Mouse (Mus musculus) neural tube, embryonic 13.5 days (tissue): ENCODE results near the gene Rps17. TPM values are rescaled to one million over a fixed set of nuclear protein-coding genes. Genes with fewer than 3 reads are reported as not detected.

Source experiments
- ATAC-seq: fragments of 200-750 bp; cut with Nextera tagmentation; 2 replicates; pipeline ENCODE4 v1.8.0; 2017; ENCODE audit warnings: low read depth, mild to moderate bottlenecking, moderate TSS enrichment, moderate library complexity
- H3K27ac ChIP-seq: fragments of 300-500 bp; sonication (generic); replicated peaks from 2 replicates; pipeline ENCODE4 v1.5.1; 2015; ENCODE audit warnings: moderate library complexity, mild to moderate bottlenecking, inconsistent platforms
- H3K27me3 ChIP-seq: fragments of 300-500 bp; sonication (generic); 2 replicates; pipeline ENCODE4 v1.6.1; 2015; ENCODE audit warnings: mild to moderate bottlenecking, inconsistent platforms
- H3K36me3 ChIP-seq: fragments of 300-500 bp; sonication (generic); 2 replicates; pipeline ENCODE4 v1.6.1; 2015; ENCODE audit warnings: mild to moderate bottlenecking, inconsistent platforms
- H3K4me1 ChIP-seq: fragments of 300-500 bp; sonication (generic); replicated peaks from 2 replicates; pipeline ENCODE4 v1.6.1; 2015; ENCODE audit warnings: inconsistent platforms
- H3K4me2 ChIP-seq: fragments of 300-500 bp; sonication (generic); 2 replicates; pipeline ENCODE4 v1.6.1; 2015; ENCODE audit warnings: inconsistent platforms, mild to moderate bottlenecking, moderate library complexity
- H3K4me3 ChIP-seq: fragments of 300-500 bp; sonication (generic); 2 replicates; pipeline ENCODE4 v1.5.1; 2015; ENCODE audit warnings: mild to moderate bottlenecking, inconsistent platforms
- H3K9ac ChIP-seq: fragments of 300-500 bp; sonication (generic); 2 replicates; pipeline ENCODE4 v1.6.1; 2015; ENCODE audit warnings: moderate library complexity, mild to moderate bottlenecking, inconsistent platforms
- H3K9me3 ChIP-seq: fragments of 300-500 bp; sonication (generic); 2 replicates; pipeline ENCODE4 v1.6.1; 2016; ENCODE audit warnings: inconsistent platforms
- WGBS: fragments of 180-500 bp; shearing (Covaris S2); methylation state at CpG from one replicate; pipeline ENCODE4 v1.1.7; 2015; 5-methylcytosine and 5-hydroxymethylcytosine counted together
- polyA plus RNA-seq: library from polyadenylated mRNA; unstranded; fragments of >200 nt; fragmentation: Nextera tagmentation; extraction: Ambion mirVana; gene quantifications from 2 replicates; pipeline ENCODE4 v1.2.1, GENCODE M21; 2015

The Rps17 gene
- 804 and 855 TPM in 2 replicates for polyA plus RNA-seq

DNA sequence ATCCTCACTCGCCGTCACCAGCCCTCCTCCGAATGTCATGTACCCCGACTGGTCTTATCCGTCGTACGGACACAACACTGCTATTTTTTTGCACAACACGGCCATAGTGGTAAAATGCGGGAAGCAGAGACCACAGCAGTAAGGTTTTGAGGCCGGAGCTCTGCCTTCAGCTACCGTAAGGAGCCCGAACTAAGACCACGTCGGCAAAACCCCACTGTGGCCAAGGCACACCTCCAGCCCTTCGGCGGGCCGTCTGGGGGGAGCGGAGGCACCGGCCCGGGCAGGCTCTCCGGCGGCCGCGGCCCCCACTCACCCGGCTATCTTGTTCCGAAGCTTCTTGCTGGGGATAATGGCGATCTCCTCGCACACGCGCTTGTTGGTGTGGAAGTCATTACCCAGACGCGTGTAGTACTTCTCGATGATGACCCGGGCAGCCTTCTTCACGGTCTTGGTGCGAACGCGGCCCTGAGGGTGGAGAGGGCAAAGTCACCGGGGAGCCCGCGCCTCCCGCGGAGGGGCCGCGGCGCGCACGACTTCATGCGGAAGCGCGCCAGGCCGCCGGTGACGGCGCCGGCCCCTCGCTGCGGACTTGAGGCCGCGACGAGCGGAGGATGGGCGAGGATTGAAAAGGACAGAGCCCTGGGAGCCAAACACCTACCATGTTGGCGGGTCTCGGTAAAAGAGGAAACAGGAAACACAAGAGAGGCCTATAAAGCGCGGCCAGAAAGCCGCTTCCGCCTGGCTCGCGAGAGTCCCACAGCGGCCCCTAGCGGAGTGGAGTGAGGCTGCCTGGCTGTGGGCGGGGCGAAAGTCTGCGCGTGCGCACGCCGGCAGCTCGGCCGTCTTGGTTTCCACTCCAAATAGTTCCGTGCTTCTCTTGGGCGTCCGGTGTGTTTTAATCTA is at the start of gene Rps17:
Gene Rps17 (minus strand): TSS at position 711 of the 903 bp plus-strand sequence.
- H3K36me3 ChIP-seq, result peaks cover 40% of the 10 kb centered on the region
- peak within 1 kb of the TSS; percentile 82 for H3K4me2 ChIP-seq
- peak; percentile 93 for ATAC-seq
- no peaks in the 10 kb centered on the region for H3K9me3 ChIP-seq
- WGBS, result under 1% methylated on average over 85 of the region's 85 CpGs
- peak within 1 kb of the TSS; percentile 95 for H3K4me3 ChIP-seq
- peaks cover 31% of the 10 kb centered on the region for H3K4me1 ChIP-seq
- peak within 1 kb of the TSS; percentile 93 for H3K27ac ChIP-seq
- H3K9ac ChIP-seq, result peak within 1 kb of the TSS; percentile 99
- no peaks in the 10 kb centered on the region for H3K27me3 ChIP-seq

DNA sequence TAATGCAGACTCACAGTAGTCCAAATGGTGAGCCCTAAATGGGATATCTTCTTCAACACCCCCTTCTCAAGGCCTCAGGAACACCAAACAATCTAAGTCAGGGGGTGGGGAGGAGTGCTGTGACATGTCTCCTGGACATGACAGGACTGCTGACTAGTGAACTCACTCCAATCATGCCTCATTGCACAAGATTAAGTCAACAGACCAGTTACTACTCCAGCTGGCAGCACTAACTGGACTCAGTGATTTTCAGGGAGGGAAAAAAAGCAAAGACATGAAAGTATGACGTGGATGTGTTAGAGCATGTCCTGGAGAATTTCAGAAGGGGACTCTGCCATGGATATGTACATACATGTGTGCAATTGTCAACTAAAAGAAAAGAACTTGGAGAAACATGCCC is 34.3 kb upstream of the Rps17 start:
- Histone ChIP-seq H3K9ac (no peak overlapping the region), H3K27ac (no peak overlapping the region), H3K27me3 (no peaks in the 10 kb centered on the region), H3K4me2 (no peak overlapping the region), H3K9me3 (no peaks in the 10 kb centered on the region), H3K36me3 (no peaks in the 10 kb centered on the region), H3K4me1 (no peaks in the 10 kb centered on the region), H3K4me3 (no peak overlapping the region)
- no peak for ATAC-seq
- WGBS, result 95% methylated on average over 1 of the region's 1 CpGs

- H3K27ac ChIP-seq, result no peak overlapping the region
- peak overlapping the region; percentile 51 for H3K9ac ChIP-seq
- H3K4me2 ChIP-seq, result peak overlapping the region; percentile 51
- peak; percentile 96 for ATAC-seq
- peak overlapping the region; percentile 26 for H3K4me3 ChIP-seq
- peaks cover 11% of the 10 kb centered on the region for H3K4me1 ChIP-seq
- WGBS, result 5% methylated on average over 13 of the region's 13 CpGs
- no peaks in the 10 kb centered on the region for H3K36me3 ChIP-seq
- 0 out of 2 replicates have a peak, but pooled peaks cover 3% of the 10 kb centered on the region for H3K27me3 ChIP-seq
- no peaks in the 10 kb centered on the region for H3K9me3 ChIP-seq
These were observed 27.4 kb upstream of the Rps17 start for GRCm38 (mm10) chr7:81372337-81372920.

GRCm38 (mm10) chr7:81371811-81372210 is 26.8 kb upstream of the Rps17 start:
- H3K9me3 ChIP-seq, result no peaks in the 10 kb centered on the region
- peak; percentile 78 for ATAC-seq
- H3K9ac ChIP-seq, result peak overlapping the region; percentile 51
- peak overlapping the region; percentile 26; the same call in 1 of the 2 replicates for H3K4me3 ChIP-seq
- no peak overlapping the region for H3K27ac ChIP-seq
- H3K4me2 ChIP-seq, result peak overlapping the region; percentile 51
- WGBS, result 18% methylated on average over 5 of the region's 5 CpGs
- peaks cover 11% of the 10 kb centered on the region for H3K4me1 ChIP-seq
- H3K36me3 ChIP-seq, result no peaks in the 10 kb centered on the region
- H3K27me3 ChIP-seq, result 0 out of 2 replicates have a peak, but pooled peaks cover 3% of the 10 kb centered on the region

DNA sequence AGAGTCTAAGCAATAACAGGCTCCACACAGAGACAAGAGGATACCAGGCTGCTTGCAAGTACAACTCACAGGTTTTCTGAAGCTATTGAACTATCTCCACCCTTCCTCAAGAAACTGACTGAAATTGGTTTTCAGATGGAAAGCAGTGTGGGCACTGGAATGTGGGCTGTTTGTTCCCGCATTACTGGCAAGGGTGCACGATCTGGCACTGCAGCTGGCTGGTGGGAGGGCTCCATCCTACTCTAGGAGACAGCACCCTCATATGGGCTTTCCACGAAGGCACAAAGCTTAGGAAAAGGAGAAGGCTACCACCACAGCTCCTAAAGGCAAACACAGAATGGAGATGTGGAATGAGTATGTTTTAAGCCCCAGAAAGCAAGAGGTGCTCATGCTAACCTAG is 24.7 kb upstream of the Rps17 start:
- H3K4me1 ChIP-seq, result peaks cover 11% of the 10 kb centered on the region
- 59% methylated on average over 3 of the region's 3 CpGs for WGBS

DNA sequence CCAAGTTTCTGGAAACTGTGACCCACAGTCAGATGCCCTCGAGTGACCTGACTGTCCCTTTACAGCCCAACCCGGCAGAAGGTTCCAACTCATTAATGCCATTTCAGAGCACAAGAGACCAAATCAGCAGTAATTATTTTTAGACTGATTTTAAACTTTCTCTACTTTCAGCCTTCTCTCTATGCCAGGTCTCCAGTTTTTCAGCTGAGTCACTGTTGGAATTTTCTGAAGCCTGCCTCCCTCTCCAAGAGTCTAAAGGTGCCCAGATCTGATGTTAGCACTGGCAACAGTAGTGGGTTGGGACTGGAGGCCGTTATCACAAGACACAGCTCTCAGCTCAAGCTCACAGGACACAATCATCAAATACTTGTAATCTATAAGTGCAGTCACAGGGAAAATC is 22.9 kb upstream of the Rps17 start:
- no peak overlapping the region for H3K4me3 ChIP-seq
- no peak for ATAC-seq
- H3K27ac ChIP-seq, result no peak overlapping the region
- H3K9me3 ChIP-seq, result no peaks in the 10 kb centered on the region
- H3K4me1 ChIP-seq, result peaks cover 11% of the 10 kb centered on the region
- 76% methylated on average over 3 of the region's 3 CpGs for WGBS
- no peaks in the 10 kb centered on the region for H3K27me3 ChIP-seq
- no peaks in the 10 kb centered on the region for H3K36me3 ChIP-seq
- H3K4me2 ChIP-seq, result no peak overlapping the region
- no peak overlapping the region for H3K9ac ChIP-seq

More for the DNA sequence above, 24.7 kb upstream of the Rps17 start:
- H3K9ac ChIP-seq, result no peak overlapping the region
- H3K4me2 ChIP-seq, result no peak overlapping the region
- no peak overlapping the region for H3K4me3 ChIP-seq
- no peaks in the 10 kb centered on the region for H3K9me3 ChIP-seq
- H3K36me3 ChIP-seq, result no peaks in the 10 kb centered on the region
- no peak for ATAC-seq
- no peak overlapping the region for H3K27ac ChIP-seq
- H3K27me3 ChIP-seq, result 0 out of 2 replicates have a peak, but pooled peaks cover 3% of the 10 kb centered on the region

DNA sequence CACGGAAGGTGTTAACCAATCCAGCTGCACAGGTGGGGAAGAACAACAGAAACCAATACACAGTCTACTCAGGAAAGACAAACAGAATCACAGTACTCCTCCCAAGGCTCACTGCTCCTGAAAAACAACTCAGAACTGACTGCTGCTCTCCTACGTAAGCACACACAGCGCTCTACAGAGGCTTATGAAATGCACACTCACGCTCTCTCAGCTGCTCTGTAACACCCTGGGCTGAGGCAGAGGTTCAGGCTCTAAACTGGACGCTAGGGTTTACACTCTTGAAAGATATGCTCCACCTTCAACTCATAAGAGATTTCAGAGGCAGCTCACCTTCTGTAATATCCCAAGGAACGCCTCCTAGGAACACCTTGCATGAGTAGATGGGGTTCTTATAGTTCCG is 11.9 kb upstream of the Rps17 start:
- Histone ChIP-seq H3K27ac (no peak overlapping the region), H3K36me3 (no peaks in the 10 kb centered on the region), H3K9ac (no peak overlapping the region), H3K9me3 (no peaks in the 10 kb centered on the region), H3K4me3 (no peak overlapping the region), H3K4me1 (no peaks in the 10 kb centered on the region), H3K27me3 (no peaks in the 10 kb centered on the region), H3K4me2 (no peak overlapping the region)
- 87% methylated on average over 7 of the region's 7 CpGs for WGBS
- no peak for ATAC-seq

GRCm38 (mm10) chr7:81356360-81356759 is 11.3 kb upstream of the Rps17 start:
- Histone ChIP-seq H3K4me3 (no peak overlapping the region), H3K36me3 (no peaks in the 10 kb centered on the region), H3K9ac (no peak overlapping the region), H3K9me3 (no peaks in the 10 kb centered on the region), H3K27me3 (no peaks in the 10 kb centered on the region), H3K4me1 (no peaks in the 10 kb centered on the region), H3K27ac (no peak overlapping the region), H3K4me2 (no peak overlapping the region)
- 90% methylated on average over 1 of the region's 1 CpGs for WGBS
- no peak for ATAC-seq

DNA sequence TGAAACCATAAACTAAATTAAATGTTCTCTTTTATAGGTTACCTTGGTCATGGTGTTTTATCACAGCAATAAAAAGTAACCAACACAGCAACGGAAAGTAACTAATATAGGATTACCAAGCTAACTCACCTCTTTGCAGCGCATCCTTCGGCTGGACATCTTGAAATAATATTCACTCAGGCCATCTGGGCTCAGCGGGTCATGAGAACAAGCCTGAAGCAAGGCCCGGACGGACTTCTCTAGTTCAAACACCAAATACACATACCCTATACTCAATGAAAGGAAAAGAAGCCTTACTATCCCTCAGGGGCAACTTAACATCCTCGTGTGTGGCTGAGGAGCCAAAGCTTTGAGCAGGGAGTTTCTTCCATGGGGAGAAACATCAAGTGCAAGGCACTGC is 10.7 kb upstream of the Rps17 start:
- H3K4me1 ChIP-seq, result no peaks in the 10 kb centered on the region
- H3K4me3 ChIP-seq, result no peak overlapping the region
- no peak overlapping the region for H3K9ac ChIP-seq
- no peaks in the 10 kb centered on the region for H3K9me3 ChIP-seq
- H3K27ac ChIP-seq, result no peak overlapping the region
- WGBS, result 83% methylated on average over 7 of the region's 7 CpGs
- no peaks in the 10 kb centered on the region for H3K27me3 ChIP-seq
- ATAC-seq, result no peak
- H3K36me3 ChIP-seq, result no peaks in the 10 kb centered on the region
- H3K4me2 ChIP-seq, result no peak overlapping the region

GRCm38 (mm10) chr7:81351826-81352225 is 6.8 kb upstream of the Rps17 start:
- Histone ChIP-seq H3K4me1 (no peaks in the 10 kb centered on the region), H3K4me2 (no peak overlapping the region), H3K9me3 (no peaks in the 10 kb centered on the region), H3K27me3 (no peaks in the 10 kb centered on the region), H3K4me3 (no peak overlapping the region), H3K9ac (no peak overlapping the region), H3K27ac (no peak overlapping the region), H3K36me3 (no peaks in the 10 kb centered on the region)
- WGBS, result 79% methylated on average over 4 of the region's 4 CpGs
- ATAC-seq, result no peak

DNA sequence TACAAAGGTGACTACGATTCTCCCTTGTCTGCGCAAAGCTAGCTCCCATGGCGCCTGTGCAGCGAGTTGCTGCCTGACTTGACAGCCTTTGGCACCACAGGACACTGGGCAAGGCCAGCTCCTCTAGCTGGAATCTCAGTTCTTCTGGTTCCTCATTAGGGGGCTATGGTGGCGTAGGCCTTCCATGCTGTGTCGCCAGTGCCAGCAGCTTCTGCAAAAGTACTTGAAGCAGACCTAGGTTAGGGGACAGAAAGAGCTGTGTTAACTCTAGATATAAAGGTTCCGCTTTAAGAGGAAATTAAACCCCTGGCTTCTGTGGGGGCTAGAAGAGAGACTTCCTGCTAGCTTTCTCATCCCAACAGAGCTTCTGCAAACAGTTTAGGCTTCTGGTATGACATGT is 3.2 kb upstream of the Rps17 start:
- Histone ChIP-seq H3K36me3 (peaks cover 6% of the 10 kb centered on the region), H3K27ac (no peak overlapping the region), H3K27me3 (no peaks in the 10 kb centered on the region), H3K4me1 (peaks cover 10% of the 10 kb centered on the region), H3K4me3 (no peak overlapping the region), H3K4me2 (no peak overlapping the region), H3K9ac (no peak overlapping the region), H3K9me3 (no peaks in the 10 kb centered on the region)
- 70% methylated on average over 7 of the region's 7 CpGs for WGBS
- ATAC-seq, result no peak

- H3K27ac ChIP-seq, result peak overlapping the region; percentile 57; the same call in 1 of the 2 replicates
- ATAC-seq, result no peak; the same call in 1 of the 2 replicates
These were observed 555 bp upstream of the Rps17 start for GRCm38 (mm10) chr7:81345447-81346170.

More at GRCm38 (mm10) chr7:81345447-81346170, 555 bp upstream of the Rps17 start:
- Histone ChIP-seq H3K36me3 (peaks cover 32% of the 10 kb centered on the region), H3K9ac (peak overlapping the region; percentile 73), H3K4me1 (peaks cover 31% of the 10 kb centered on the region), H3K4me2 (peak overlapping the region; percentile 54), H3K4me3 (peak overlapping the region; percentile 95), H3K9me3 (no peaks in the 10 kb centered on the region), H3K27me3 (no peaks in the 10 kb centered on the region)
- WGBS, result 63% methylated on average over 15 of the region's 15 CpGs
